Mouse (Mus musculus) ES-E14 (cell line): ENCODE measurements around the gene Cox4i1. TPM values are rescaled to one million over a fixed set of nuclear protein-coding genes. Genes with fewer than 3 reads are reported as not detected.
A peak's percentile ranks its signal among the peaks of the same experiment; 100 is the strongest.

Source experiments
- DNase-seq: peaks from one replicate; pipeline ENCODE4 v3.0.0-alpha.2; 2013; ENCODE audit warnings: low read depth, low spot score
- H3K27ac ChIP-seq: 2 replicates; pipeline ENCODE4 v1.5.1; 2012; ENCODE audit warnings: low read depth, mild to moderate bottlenecking, low read length, moderate library complexity, mixed read lengths; ENCODE audit not compliant: poor library complexity, insufficient read depth, severe bottlenecking
- H3K36me3 ChIP-seq: 2 replicates; pipeline ENCODE4 v1.6.1; 2012; ENCODE audit warnings: mild to moderate bottlenecking, low read length, moderate library complexity, mixed read lengths; ENCODE audit not compliant: control insufficient read depth, poor library complexity, insufficient read depth, severe bottlenecking
- H3K4me1 ChIP-seq, 2 experiments: fragments of 150-350 bp in 1 of 2; sonication (generic) in 1 of 2; 2 replicates each; pipeline ENCODE4 v1.6.1; 2012; ENCODE audit warnings: low read length in 2 of 2, mild to moderate bottlenecking in 1 of 2, mixed read lengths in 1 of 2; ENCODE audit not compliant: control insufficient read depth in 2 of 2, insufficient read depth in 2 of 2, poor library complexity in 1 of 2
- H3K4me3 ChIP-seq, 2 experiments: fragments of 150-350 bp in 1 of 2; sonication (generic) in 1 of 2; 2 replicates each; pipeline ENCODE4 v1.5.1; 2012; ENCODE audit warnings: low read length in 2 of 2, low read depth in 1 of 2, mild to moderate bottlenecking in 1 of 2, mixed read lengths in 1 of 2; ENCODE audit not compliant: insufficient read depth in 1 of 2, poor library complexity in 1 of 2, severe bottlenecking in 1 of 2
- H3K9ac ChIP-seq: 2 replicates; pipeline ENCODE4 v1.6.1; 2012; ENCODE audit warnings: low read depth, mild to moderate bottlenecking, low read length, mixed read lengths; ENCODE audit not compliant: poor library complexity, insufficient read depth, severe bottlenecking
- H3K9me3 ChIP-seq: fragments of 150-350 bp; sonication (generic); 2 replicates; pipeline ENCODE4 v1.6.1; 2012; ENCODE audit warnings: low read depth, mild to moderate bottlenecking, low read length; ENCODE audit not compliant: control insufficient read depth, insufficient read depth
- CHD2 ChIP-seq: IDR thresholded peaks from 2 replicates; pipeline ENCODE4 v1.6.1; 2014; ENCODE audit warnings: mild to moderate bottlenecking, low read depth, low read length, inconsistent platforms
- HCFC1 ChIP-seq: IDR thresholded peaks from 2 replicates; pipeline ENCODE4 v1.6.1; 2012; ENCODE audit warnings: low read length, inconsistent platforms, borderline replicate concordance; ENCODE audit not compliant: insufficient read depth
- MAFK ChIP-seq: IDR thresholded peaks from 2 replicates; pipeline ENCODE4 v1.6.1; 2014; ENCODE audit warnings: mild to moderate bottlenecking, low read depth, low read length, inconsistent platforms; ENCODE audit not compliant: insufficient read depth
- ZC3H11A ChIP-seq: IDR thresholded peaks from 2 replicates; pipeline ENCODE4 v1.6.1; 2012; ENCODE audit warnings: low read depth, mild to moderate bottlenecking, inconsistent platforms, low read length, borderline replicate concordance
- ZNF384 ChIP-seq: IDR thresholded peaks from 2 replicates; pipeline ENCODE4 v1.6.1; 2012; ENCODE audit warnings: low read depth, low read length, inconsistent platforms
- in situ Hi-C, 2 experiments: fragments of 600-800 bp; cut with MboI; formaldehyde crosslinking; loops; one replicate each; pipeline ENCODE4 v1.15.1; 2025; ENCODE audit warnings: low sequenced_read_pairs in 2 of 2, inconsistent platforms in 1 of 2; ENCODE audit not compliant: unreplicated experiment in 2 of 2
- total RNA-seq: library from RNA; depleted of rRNA; stranded (reverse); fragments of 300-350 nt; gene quantifications from 2 replicates; pipeline ENCODE4 v1.2.3, GENCODE M21; 2012; rRNA removed

The Cox4i1 gene
- total RNA-seq, result 1,965 and 2,746 TPM in 2 replicates

GRCm38 (mm10) chr8:120667561-120668373, at the start of gene Cox4i1, which contains the start of gene Gm27021:
Gene Cox4i1, plus strand, starts transcription at chr8:120668222.
Gene Gm27021, minus strand, starts transcription at chr8:120668079.
- DNase-seq, result peak; percentile 85
- Histone ChIP-seq H3K36me3 (peaks cover 43% of the 10 kb centered on the region), H3K27ac (peak within 1 kb of the TSS; percentile 74), H3K9me3 (no peaks in the 10 kb centered on the region), H3K9ac (peak within 1 kb of the TSS; percentile 98), H3K4me1 (peaks cover 0 to 25% of the 10 kb centered on the region in 2 experiments; a peak in 1 of 4 replicates), H3K4me3 (peak within 1 kb of the TSS; percentile 93 to 97)
- in situ Hi-C loops, result no loop called here
- TF ChIP-seq HCFC1, result 0 out of 2 replicates have a peak, but pooled peaks have one; percentile 34
- TF ChIP-seq ZC3H11A, result no peak
- TF ChIP-seq CHD2, result peak; percentile 79

- H3K27ac ChIP-seq, result no peak overlapping the region; the same call in 1 of the 2 replicates
- peaks cover 7 to 32% of the 10 kb centered on the region in 2 experiments for H3K4me1 ChIP-seq
Observed at GRCm38 (mm10) chr8:120619235-120620180, 48.5 kb upstream of the Cox4i1 start.

GRCm38 (mm10) chr8:120620441-120620840, 47.6 kb upstream of the Cox4i1 start:
- no peak for TF ChIP-seq ZC3H11A
- in situ Hi-C loops, result no loop called here
- H3K36me3 ChIP-seq, result peaks cover 4% of the 10 kb centered on the region; the same call in 1 of the 2 replicates
- no peak overlapping the region for H3K9ac ChIP-seq
- no peak overlapping the region for H3K4me3 ChIP-seq
- no peak overlapping the region for H3K27ac ChIP-seq
- H3K9me3 ChIP-seq, result no peaks in the 10 kb centered on the region
- peaks cover 7 to 32% of the 10 kb centered on the region in 2 experiments for H3K4me1 ChIP-seq
- DNase-seq, result no peak

More at GRCm38 (mm10) chr8:120619235-120620180, 48.5 kb upstream of the Cox4i1 start:
- Histone ChIP-seq H3K36me3 (peaks cover 4% of the 10 kb centered on the region; the same call in 1 of the 2 replicates), H3K9ac (no peak overlapping the region; the same call in 1 of the 2 replicates), H3K4me3 (no peak overlapping the region), H3K9me3 (no peaks in the 10 kb centered on the region)
- TF ChIP-seq CHD2, result no peak
- TF ChIP-seq MAFK, result no peak
- TF ChIP-seq ZC3H11A, result no peak
- no peak for TF ChIP-seq HCFC1
- no peak for TF ChIP-seq ZNF384
- in situ Hi-C loops, result no loop called here
- DNase-seq, result no peak

- in situ Hi-C loops, result no loop called here
- no peak for DNase-seq
- TF ChIP-seq MAFK, result no peak
- no peak for TF ChIP-seq HCFC1
- TF ChIP-seq ZC3H11A, result no peak
- TF ChIP-seq ZNF384, result no peak
- TF ChIP-seq CHD2, result no peak
- no peaks in the 10 kb centered on the region; the same call in 1 of the 2 replicates for H3K36me3 ChIP-seq
- H3K9ac ChIP-seq, result peak overlapping the region; percentile 49; the same call in 1 of the 2 replicates
- peak overlapping the region in 1 of 2 experiments; percentile 42; a peak in 2 of 4 replicates for H3K4me3 ChIP-seq
- H3K27ac ChIP-seq, result peak overlapping the region; percentile 34; the same call in 1 of the 2 replicates
- H3K4me1 ChIP-seq, result peaks cover 7 to 36% of the 10 kb centered on the region in 2 experiments
- H3K9me3 ChIP-seq, result no peaks in the 10 kb centered on the region
Observed at GRCm38 (mm10) chr8:120622161-120622560, 45.9 kb upstream of the Cox4i1 start.
